Mouse (Mus musculus): ENCODE results near the gene Nrarp. TPM values are rescaled to one million over a fixed set of nuclear protein-coding genes. Genes with fewer than 3 reads are reported as not detected.

The Nrarp gene
- 1 to 10 TPM; 2.3 to 3.5 TPM for total RNA-seq (2021)
- long read RNA-seq, experiment 1, transcript Nrarp-201 (1 exons, 2,582 nt): major isoform, 9 of 9 reads
- long read RNA-seq, experiment 1, partial matches to known transcripts: 0 of 9 reads
- long read RNA-seq, experiment 1, other reads (novel, unspliced or antisense): 0 of 9 reads
- long read RNA-seq, experiment 2, partial matches to known transcripts: 0 of 1 reads
- long read RNA-seq, experiment 2, other reads (novel, unspliced or antisense): 0 of 1 reads

DNA sequence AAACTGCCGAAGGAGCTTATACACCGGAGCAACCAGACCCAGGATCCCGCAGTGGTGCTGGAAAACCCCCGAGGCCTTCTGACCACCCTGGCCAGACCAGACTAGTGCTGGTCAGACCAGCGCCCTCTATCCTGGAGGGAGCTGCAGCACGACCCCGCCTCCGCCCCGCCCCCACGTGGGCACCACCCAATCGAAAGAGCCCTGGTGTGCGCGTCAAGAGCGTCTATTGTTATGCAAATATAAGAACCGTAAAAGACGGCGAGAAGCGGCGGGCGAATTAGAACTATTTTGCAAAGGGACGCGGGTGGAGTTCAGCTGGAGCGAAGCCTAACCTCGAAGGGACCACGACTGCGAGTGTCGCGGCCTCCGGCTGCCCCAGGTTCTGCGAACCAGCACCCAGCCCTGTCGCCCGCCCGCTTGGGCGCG is at the start of gene Nrarp:
TSS of gene Nrarp (plus strand) at position 281 of the 426 bp plus-strand sequence.
- DNase-seq (ENCODE audit: low spot score in 2 of 2): peak; percentile 81 to 89

DNA sequence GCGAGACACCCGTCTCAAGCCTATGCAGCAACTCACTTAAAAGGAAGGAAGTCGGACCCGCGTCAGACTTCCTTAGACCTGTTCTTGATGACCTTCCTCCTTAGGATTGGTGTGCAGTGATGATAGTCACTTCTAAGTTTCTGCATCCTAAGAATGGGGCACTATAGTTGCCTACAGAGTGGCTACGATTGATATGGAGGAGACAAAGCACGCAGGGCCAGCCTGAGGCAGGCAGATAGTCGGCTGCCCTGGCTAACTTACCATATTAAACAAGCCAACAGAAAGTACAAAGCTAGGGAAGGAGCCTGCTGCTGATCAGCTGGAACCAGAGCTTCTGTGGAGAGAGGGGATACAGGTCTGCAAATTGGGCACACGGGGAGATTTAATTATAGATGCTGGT is 49.0 kb upstream of the Nrarp start:
- DNase-seq (ENCODE audit: low spot score in 2 of 2): no peak

DNA sequence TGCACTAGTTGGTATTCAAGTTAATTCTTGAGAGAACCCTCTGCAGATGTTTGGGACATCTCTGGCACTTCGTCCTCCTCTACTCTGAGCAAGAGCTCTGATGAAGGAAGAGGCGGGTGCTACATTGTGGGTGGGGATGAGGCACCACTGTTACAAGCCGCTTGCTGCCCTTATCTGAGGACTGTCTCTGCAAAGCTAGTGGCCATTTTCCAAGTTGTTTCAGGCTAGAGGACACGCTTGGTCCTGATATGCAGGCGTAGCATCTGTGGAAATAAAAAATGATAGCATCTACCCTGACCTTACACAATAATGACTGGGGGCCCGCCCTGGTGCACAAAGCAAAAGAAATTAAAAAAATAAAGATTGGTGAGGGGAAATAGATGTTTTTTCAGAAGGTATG is 42.7 kb upstream of the Nrarp start:
- no peak for DNase-seq (ENCODE audit: low spot score in 2 of 2)

DNA sequence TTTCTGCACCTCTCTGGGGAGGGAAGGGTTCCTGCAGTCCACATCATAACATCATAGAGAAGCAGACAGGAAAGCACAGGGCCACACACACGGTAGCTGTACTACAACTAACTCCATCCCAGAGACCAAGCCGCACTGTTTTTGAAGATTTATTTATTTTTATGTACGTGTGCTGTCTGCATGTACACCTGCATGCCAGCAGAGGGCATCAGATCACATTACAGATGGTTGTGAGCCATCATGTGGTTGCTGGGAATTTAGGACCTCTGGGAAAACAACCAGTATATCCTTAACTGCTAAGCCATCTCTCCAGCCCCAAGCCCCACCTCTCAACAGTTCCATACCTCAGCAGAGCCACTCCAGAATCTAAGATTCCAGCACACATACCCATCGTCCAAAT is 39.4 kb upstream of the Nrarp start:
- no peak for DNase-seq (ENCODE audit: low spot score in 2 of 2)

DNA sequence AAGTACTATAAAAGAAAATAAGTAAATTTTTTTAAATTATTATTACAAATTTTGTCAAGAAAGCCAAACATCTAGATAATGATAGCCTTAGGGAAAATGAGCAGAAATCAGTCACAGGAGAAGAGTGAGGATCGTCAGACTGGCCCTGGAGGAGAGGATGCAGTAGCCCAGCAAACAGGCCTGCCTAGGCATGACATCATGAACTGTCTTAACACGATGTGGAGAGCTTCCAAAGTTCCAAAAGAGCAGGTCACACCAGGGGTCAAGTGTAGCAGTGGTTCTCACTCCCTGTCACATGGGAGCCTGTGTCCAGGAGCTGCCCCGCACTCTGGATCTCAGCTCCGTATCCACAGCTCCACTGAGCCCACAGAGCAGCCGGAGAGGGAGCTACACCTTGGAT is 38.6 kb upstream of the Nrarp start:
- DNase-seq (ENCODE audit: low spot score in 2 of 2): no peak

DNA sequence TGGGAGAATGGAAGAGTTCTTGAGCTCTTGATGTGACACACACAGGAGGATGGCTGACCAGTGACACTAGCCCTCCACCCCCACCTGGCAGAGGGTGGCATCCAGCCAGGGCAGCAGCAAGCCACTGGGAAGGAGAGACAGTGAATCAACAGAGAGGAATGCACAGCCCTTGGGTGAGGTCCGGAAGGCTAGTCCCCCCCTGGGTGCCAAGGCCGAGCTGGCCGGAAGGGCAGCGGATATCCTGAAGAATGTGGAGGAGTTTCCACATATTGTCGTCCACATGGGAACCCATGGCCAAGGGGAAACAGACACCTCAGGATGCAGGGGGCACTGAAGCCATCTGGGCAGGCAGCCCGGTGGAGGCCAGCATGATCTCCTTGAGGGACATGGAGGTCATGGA is 35.2 kb upstream of the Nrarp start:
- peak; percentile 63 to 74 for DNase-seq (ENCODE audit: low spot score in 2 of 2)

DNA sequence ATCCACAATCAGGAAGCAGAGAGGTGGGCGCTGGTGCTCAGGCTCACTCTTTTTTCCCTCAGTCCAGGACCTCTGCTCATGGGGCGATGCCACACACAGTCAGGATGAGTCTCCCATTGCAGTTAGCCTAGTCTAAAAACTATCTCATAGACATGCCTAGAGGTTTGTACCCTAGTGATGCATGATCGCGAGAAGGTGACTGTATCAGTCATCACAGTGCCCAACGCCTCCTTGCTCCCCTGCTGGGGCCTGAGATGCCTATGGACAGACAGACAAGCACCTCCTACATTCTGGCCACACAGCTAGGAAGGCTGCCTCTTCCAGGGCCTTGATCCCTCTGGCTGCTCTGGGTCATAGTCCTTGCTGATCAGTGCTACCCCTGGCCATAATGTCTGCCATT is 33.2 kb upstream of the Nrarp start:
- DNase-seq (ENCODE audit: low spot score in 2 of 2): no peak

DNA sequence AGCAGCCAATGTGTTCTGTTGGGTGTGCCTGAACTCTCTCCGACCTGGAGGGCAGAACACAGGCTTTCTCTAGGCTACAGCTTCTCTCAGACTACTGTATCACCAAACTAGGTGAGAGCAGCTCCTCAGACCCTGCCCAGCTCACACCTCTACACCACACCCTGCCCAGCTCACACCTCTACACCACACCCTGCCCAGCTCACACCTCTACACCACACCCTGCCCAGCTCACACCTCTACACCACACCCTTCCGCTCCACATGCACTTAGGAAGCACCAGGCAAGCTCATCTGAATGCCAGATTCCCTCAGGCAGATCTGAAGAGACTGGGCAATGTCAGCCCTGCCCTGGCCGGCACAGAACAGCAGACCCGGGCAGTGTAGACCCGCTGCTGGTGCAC is 32.7 kb upstream of the Nrarp start:
- no peak for DNase-seq (ENCODE audit: low spot score in 2 of 2)

DNA sequence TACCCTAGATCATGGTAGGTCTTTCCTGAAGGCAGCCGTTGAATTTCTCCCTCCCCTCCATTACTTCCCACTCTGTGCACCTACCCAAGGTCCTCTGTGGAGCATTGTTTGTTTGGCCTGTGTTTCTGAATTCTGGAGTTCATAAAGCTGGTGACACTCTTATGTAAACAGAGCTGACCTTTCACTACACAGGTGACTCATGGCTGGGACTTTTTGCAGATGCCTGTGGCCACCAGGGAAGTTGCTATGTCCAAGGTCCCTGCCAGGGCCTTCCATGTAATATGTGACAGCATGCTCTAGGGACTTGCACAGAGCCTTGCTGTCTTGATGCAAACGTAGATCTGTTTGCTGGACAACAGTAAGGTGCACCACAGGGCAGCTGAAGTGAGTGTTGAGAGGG is 30.9 kb upstream of the Nrarp start:
- peak in 1 of 2 experiments; percentile 22 for DNase-seq (ENCODE audit: low spot score in 2 of 2)

DNA sequence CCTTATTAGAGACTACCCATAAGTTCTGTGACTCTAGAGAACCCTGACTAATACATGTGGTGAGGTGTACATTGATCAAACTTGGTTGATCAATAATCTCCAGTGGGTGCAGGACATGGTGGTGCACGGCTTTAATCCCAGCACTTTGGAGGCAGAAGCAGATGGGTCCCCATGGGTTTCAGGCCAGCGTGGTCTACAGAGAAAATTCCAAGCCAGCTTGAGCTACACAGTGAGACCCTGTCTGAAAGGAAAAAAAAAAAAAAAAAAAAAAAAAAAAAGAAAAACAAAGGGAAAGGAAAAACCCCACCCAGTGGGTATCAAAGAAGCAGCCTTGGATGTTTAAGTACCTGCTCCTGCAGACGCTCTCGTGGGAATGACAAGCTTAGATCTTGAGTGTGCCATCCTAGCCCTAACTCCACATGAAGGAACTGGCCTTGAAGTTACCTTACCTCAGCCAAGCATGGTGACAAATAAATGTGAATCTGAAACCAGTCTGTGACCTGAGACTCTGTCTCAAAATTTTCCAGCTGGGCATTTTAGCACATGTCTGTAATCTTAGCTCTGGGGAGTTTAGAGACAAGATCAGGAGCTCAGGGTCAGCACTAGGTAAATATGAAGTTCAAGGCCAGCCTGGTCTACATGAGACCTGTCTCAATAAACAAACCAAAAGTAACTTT is 29.1 kb upstream of the Nrarp start:
- DNase-seq (ENCODE audit: low spot score in 2 of 2): no peak

DNA sequence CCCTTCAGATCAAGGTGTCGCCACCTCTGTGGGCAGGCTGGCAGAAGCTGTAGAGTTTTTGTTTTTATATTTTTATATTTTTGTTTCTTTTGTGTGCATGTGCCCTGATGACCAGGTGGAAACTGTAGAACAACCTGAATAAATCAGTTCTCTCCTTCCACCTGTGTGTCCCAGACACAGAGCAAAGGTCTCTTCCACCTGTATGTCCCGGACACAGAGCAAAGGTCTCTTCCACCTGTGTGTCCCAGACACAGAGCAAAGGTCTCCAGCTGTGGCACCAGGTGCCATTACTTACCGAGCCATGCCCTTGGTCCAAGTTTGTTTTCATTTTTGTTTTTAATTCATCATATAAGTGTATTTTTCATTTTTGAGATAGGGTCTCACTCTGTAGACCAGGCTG is 24.4 kb upstream of the Nrarp start:
- no peak for DNase-seq (ENCODE audit: low spot score in 2 of 2)

DNA sequence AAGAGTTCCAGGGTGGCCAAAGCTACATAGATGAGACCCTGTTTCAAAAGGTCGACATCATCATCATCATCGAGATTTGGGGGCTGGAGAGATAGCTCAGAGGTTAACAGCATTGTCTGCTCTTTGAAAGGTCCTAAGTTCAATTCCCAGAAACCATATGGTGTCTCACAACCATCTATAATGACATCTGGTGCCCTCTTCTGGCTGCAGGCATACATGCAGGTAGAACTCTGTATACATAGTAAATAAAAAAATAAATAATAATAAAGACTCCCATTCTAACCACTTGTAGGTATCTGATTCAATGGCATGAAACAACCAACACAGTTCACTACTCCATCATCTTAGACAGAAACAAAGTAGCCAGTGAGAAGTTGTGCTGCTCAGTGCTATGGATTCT is 23.6 kb upstream of the Nrarp start:
- DNase-seq (ENCODE audit: low spot score in 2 of 2): no peak

DNA sequence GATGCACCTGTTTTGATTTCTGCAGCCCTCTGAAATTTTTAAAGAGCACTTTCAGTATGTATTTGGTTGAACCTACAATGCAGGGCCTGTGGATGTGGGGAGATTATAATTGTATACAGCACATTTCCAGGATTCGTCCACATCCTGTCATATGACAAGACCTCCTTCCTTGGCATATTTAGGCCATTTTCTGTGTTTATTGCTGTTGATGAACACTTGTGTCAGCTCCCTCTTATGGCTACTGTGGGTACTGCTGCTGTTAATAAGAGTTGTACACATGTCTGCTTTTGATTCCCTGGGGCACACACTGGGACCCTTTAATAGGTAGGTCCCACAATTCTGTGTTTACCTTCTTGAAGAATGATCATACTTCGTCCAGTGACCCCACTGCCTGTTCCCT is 22.9 kb upstream of the Nrarp start:
- DNase-seq (ENCODE audit: low spot score in 2 of 2): peak in 1 of 2 experiments; percentile 42

DNA sequence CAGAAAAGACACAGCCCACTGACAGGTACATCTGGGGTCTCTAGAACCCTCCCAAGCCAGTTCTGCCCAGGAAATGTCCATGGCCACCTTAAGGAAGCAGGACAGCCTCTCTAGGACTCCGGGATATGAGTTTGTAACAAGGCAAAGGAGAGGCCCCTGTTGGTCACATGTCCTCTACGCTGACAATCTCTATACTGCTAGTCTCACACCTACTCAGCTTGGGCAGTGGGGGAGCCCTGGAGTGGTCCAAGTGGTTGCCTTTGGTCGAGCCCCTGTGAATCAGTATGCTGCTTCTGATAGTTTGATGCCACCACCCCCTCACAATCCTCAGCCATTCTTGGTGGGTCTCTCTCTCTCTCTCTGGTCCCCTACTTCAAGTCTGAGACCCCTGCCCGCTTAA is 13.1 kb upstream of the Nrarp start:
- no peak for DNase-seq (ENCODE audit: low spot score in 2 of 2)

DNA sequence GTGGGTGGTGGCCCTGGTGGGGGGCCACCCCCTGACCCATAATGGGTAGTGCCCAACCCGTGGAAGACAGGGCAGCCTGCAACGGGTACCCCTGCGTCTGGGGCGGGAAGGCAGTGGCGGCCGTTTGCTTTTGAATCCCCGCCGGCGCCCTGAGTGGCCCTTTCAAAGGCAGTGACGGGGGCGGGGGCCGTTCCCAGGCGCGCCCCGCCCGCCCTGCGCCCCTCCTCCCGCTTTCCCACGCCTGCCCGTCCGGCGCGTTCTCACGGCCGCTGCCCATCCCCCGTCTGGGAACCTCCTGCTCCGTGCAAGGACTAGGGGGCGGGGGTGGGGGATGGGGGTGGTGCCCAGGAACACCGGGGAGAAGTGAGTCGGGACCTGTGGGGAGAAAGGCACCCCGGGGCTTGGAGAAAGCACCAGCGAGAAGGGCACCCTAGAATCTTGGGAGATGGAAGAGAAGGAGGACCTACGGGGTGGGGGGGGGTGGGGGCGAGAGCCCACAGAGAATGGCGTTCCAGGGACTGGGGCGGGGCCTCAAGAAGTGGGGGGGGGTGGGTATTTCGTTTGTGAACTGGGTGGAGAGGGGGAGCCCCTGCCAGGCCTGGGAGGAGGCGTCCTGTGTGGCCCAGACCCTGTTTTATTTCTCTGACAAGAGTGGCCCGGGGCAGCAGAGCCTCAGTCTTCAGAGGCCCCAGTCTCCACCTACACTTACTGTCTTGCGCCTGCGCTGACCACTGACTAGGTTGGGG is 12.5 kb upstream of the Nrarp start:
- DNase-seq (ENCODE audit: low spot score in 2 of 2): peak; percentile 48 to 53

DNA sequence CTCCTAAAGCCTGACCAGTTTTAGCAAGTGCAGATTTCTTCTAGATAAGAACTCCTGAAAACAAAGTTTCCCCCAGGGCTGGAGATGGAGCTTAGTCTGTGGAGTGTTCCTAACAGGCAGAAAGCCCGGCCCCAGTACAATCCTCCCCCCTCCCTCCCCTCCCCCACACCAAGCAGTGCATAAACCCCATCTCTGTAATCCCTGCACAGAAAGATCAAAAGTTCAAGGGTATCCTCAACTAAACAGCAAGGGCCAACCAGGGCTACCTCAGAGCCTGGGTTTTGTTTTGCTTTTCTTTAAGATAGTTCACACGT is 11.9 kb upstream of the Nrarp start:
- DNase-seq (ENCODE audit: low spot score in 2 of 2): no peak

DNA sequence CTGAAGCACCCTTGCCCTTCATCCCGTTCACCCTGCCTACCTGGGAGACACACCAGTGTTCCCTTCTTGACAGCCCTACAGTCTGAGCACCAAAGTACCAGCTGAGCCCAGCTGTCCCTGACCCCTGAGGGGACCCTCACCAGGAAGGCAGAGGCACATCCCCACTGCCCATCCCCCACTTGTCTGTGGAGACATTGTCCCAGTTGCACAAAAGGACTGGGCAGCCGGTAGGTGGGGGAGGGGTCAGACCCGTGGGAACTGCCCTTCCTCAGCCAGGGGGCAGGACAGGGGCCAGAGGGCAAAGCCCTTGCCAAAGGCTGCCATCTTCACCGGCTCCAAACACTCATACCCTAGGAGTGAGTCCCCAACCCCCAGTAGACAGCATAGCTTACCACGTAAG is 10.8 kb upstream of the Nrarp start:
- no peak for DNase-seq (ENCODE audit: low spot score in 2 of 2)

DNA sequence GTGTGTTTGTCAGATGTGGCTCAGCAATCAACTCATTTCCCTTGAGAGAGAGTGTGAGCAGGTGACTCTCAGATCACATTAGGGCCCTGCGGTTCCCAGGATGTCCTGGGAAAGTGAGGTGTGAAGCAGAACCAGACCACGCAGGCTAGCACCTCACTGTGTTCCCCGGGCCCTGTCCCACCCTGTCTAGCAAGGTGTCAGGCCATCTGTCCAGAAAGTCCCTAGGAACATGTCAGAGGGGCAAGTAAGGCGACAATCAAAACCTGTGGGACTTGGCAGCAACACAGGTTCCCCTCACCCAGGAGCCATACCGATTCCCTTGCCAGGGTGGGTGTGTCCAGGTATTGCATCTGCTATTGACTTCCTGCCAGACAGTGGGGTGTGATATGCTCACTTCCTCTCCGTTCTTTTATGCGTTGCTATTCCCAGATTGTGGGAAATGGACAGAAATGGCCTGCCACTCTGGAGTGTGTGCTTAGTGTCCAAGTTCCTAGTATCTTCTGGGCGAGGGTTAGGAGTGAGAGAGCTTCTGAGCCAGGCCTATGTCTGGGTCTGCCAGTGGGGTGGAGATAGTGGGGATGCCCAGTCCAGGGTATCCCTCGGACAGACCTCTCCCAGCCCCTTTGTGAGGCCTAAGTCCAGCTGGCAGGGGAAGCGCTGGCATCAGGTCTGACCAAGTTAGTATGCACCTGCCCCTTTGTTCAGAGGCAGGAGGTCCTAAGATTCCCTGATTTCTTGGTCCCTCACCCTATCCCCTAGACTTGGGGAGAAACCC is 10.0 kb upstream of the Nrarp start:
- DNase-seq (ENCODE audit: low spot score in 2 of 2): no peak

DNA sequence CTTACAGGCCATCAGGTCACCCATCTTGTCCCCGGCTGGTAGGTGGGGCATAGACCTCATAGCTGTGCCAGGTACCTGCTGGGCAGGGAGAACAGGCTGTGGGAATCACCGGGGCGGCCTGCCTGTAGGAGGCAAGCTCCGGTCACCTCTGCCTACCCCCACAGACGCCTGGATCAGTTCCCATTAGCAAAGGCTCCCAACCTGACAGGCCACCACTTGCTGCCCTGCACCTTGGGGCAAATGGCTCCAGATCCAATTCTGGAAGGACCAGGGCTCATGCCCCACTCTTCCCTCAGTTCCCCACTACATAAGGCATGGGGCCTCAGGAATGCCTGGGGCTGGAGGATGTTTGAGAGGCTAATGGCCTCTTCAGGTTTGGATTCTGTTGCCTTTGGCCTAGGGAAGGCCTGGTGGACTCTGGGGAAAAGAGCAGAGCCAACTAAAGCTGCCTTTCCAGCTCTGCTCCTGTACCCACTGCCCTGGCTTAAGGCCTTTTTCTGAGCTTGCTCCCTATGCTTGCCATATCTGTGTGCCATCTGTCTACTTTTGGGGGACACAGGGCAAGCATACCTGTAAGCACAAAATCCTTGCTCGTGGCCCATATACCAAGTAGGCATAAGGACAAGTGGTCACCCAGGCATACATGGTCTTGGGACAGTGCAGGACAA is 9.3 kb upstream of the Nrarp start:
- no peak for DNase-seq (ENCODE audit: low spot score in 2 of 2)

DNA sequence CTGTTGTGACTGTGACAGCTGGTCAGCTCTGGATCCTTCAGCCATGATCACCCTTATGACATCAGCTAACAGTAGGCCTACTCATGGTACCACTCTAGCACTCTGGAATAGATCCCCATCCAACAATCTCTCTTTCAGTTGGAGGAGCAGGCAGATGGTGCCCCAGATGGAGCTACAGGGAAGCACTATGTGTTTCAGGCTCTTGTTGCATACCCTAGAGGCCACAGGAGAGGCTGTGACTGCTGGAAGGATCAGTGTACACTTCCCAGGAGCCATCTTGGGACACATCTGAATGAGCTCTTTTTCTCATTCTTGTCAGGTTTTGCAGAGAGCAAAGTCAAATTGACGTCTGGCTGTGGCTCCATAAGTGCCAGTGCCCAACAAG is 8.8 kb upstream of the Nrarp start:
- no peak for DNase-seq (ENCODE audit: low spot score in 2 of 2)

DNA sequence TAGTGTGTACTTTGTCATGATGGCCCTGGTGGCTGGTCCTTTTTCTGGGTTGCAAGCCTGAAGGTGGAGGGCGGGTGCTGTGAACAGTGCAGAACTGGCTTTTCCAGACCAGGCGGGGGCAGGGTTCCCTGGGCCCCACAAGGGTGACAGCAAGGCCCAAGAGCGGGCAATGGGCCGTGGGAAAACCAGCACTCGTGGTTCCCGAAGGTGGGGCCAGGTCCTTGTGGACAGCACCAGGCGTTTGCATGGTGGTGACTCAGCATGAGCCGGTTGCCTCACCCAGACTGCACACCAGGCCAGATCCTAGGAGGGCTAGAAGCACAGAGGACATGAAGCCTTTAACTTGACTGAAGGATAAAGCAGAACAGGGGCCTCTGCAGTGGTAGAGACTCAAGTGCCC is 7.9 kb upstream of the Nrarp start:
- no peak for DNase-seq (ENCODE audit: low spot score in 2 of 2)
